Mouse (Mus musculus) heart, postnatal 36 days (tissue): ENCODE results near the gene Klhl15. TPM values are rescaled to one million over a fixed set of nuclear protein-coding genes. Genes with fewer than 3 reads are reported as not detected.
"Not testable (repeated sequence)": the region's sequence is repeated elsewhere in the genome, so short reads cannot be mapped to it uniquely, and the experiment has no call there.

Source experiments
- DNase-seq, 2 experiments: peaks; one replicate each; pipeline ENCODE4 v3.0.0; 2021 to 2022
- intact Hi-C: fragments of 180-260 bp; cut with DNase I; formaldehyde crosslinking; loops from one replicate; pipeline ENCODE4 v1.15.1; 2025
- microRNA-seq, 2 experiments: library from miRNA; unstranded; fragments of <30 nt; microRNA quantifications; one replicate each; pipeline ENCODE4 v1.2.0; 2021; ENCODE audit warnings: borderline number of aligned reads in 2 of 2
- total RNA-seq, 2 experiments: library from RNA; stranded (reverse); gene quantifications; 2 replicates each; pipeline ENCODE4 v1.2.3; 2021

Klhl15 gene
- total RNA-seq: 10 to 100 TPM in 1 of 2 experiments, 1 to 10 TPM in 1; 8.6 to 10.8 TPM

- peak; percentile 78 to 90 for DNase-seq
- intact Hi-C loops: loop anchor here (2.0 to 5.0 kb wide), 3 partner anchors 22 to 133 kb away; partner anchors contain the start of genes Apoo, Eif2s3x, Fam90a1b and Zfx
These were observed at the start of gene Klhl15 for GRCm38 (mm10) chrX:94234532-94235189. TSS of gene Klhl15 (plus strand) at chrX:94234599.

GRCm38 (mm10) chrX:94185156-94185555 lies 49.2 kb upstream of the Klhl15 start:
- DNase-seq: no peak
- intact Hi-C loops: no loop called here

GRCm38 (mm10) chrX:94193901-94194300 lies 40.5 kb upstream of the Klhl15 start:
- peak; percentile 3 to 19 for DNase-seq
- intact Hi-C loops: not testable (repeated sequence)

- intact Hi-C loops: no loop called here
- peak; percentile 5 to 56 for DNase-seq
These were observed 36.6 kb upstream of the Klhl15 start for GRCm38 (mm10) chrX:94197789-94198188.

- DNase-seq: no peak
- intact Hi-C loops: loop anchor here (2.0 kb wide), 2 partner anchors 23 to 35 kb away; partner anchors contain the start of gene Klhl15
These were observed 22.2 kb upstream of the Klhl15 start for GRCm38 (mm10) chrX:94212264-94212596.

GRCm38 (mm10) chrX:94212597-94213321 lies 21.6 kb upstream of the Klhl15 start, which contains the start of gene Eif2s3x:
TSS of gene Eif2s3x (minus strand) at chrX:94212862.
- peak; percentile 81 to 94 for DNase-seq
- intact Hi-C loops: loop anchor here (2.0 kb wide), 2 partner anchors 22 to 36 kb away; partner anchors contain the start of gene Klhl15

GRCm38 (mm10) chrX:94213384-94213783 lies 21.0 kb upstream of the Klhl15 start:
- intact Hi-C loops: loop anchor here (2.0 kb wide), 2 partner anchors 21 to 37 kb away; partner anchors contain the start of gene Klhl15
- peak in 1 of 2 experiments; percentile 5 for DNase-seq

- intact Hi-C loops: no loop called here
- DNase-seq: no peak
These were observed 967 bp upstream of the Klhl15 start for GRCm38 (mm10) chrX:94233432-94233831.

GRCm38 (mm10) chrX:94233936-94234531 lies 365 bp upstream of the Klhl15 start:
- DNase-seq: no peak
- intact Hi-C loops: loop anchor here (2.0 kb wide), 1 partner anchor 21 kb away; the partner anchor contains the start of gene Eif2s3x

- peak; percentile 10 to 22 for DNase-seq
- intact Hi-C loops: loop anchor here (2.0 to 5.0 kb wide), 3 partner anchors 22 to 132 kb away; partner anchors contain the start of genes Apoo, Eif2s3x, Fam90a1b and Zfx
These were observed 774 bp downstream of the Klhl15 start for GRCm38 (mm10) chrX:94235190-94235555.

- intact Hi-C loops: loop anchor here (2.0 to 5.0 kb wide), 3 partner anchors 23 to 132 kb away; partner anchors contain the start of genes Apoo, Eif2s3x, Fam90a1b and Zfx
- DNase-seq: no peak
These were observed 1.2 kb downstream of the Klhl15 start for GRCm38 (mm10) chrX:94235601-94236000.

GRCm38 (mm10) chrX:94288923-94289322 lies 54.5 kb downstream of the Klhl15 start:
- peak; percentile 6 to 19 for DNase-seq
- intact Hi-C loops: loop anchor here (1.0 kb wide), 1 partner anchor 77 kb away; the partner anchor contains the start of gene Fam90a1b

GRCm38 (mm10) chrX:94302928-94303327 lies 68.5 kb downstream of the Klhl15 start:
- no peak for DNase-seq

GRCm38 (mm10) chrX:94321036-94321902 lies 86.9 kb downstream of the Klhl15 start:
- DNase-seq: no peak
- intact Hi-C loops: no loop called here

More at GRCm38 (mm10) chrX:94302928-94303327, 68.5 kb downstream of the Klhl15 start:
- intact Hi-C loops: no loop called here

Small RNAs within 50 kb of the gene (microRNA-seq; reads per million reads assigned to microRNA genes)
- gene Mir7673: 0 reads per million in 2 experiments

Other genes starting within 250 kb of the Klhl15 start
- gene Zfx, start 110.9 kb upstream of the Klhl15 start, total RNA-seq: 10 to 100 TPM; 24.9 to 29.0 TPM
- gene Eif2s3x, start 21.7 kb upstream of the Klhl15 start, total RNA-seq: 100 to 1,000 TPM; 100 to 154 TPM
- gene Fam90a1b, start 132.2 kb downstream of the Klhl15 start, total RNA-seq: not detected
- 100 to 1,000 TPM; 206 to 252 TPM for gene Apoo, start 132.5 kb downstream of the Klhl15 start, total RNA-seq